Mouse (Mus musculus): Measurements from ENCODE around the gene P2rx3. TPM values are rescaled to one million over a fixed set of nuclear protein-coding genes. Genes with fewer than 3 reads are reported as not detected.

P2rx3 gene
- total RNA-seq, 2 experiments from 2014 or later: 0.88 to 0.92 TPM

DNA sequence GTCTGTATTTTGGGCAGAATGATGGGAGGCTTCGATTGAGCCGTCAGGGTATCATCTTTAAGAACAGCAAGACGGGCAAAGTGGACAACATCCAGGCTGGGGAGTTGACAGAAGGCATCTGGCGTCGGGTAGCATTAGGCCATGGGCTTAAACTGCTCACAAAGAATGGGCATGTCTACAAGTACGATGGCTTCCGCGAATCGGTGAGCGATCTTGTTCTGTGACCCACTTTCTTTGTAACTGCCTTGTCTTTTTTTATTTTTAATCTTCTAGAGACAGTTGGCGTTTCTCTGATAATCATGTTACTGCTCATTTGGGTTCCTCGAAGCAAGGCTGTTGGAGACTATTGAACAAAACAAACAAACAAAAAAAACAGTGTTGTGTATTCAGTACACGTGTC lies 1.1 kb upstream of the P2rx3 start:
- no peak for DNase-seq

GRCm38 (mm10) chr2:85036507-85037046 lies 685 bp downstream of the P2rx3 start:
- DNase-seq: no peak

GRCm38 (mm10) chr2:85034169-85034568 lies 3.1 kb downstream of the P2rx3 start:
- no peak for DNase-seq

- DNase-seq: no peak
These were observed 4.1 kb downstream of the P2rx3 start for GRCm38 (mm10) chr2:85033121-85033520.

DNA sequence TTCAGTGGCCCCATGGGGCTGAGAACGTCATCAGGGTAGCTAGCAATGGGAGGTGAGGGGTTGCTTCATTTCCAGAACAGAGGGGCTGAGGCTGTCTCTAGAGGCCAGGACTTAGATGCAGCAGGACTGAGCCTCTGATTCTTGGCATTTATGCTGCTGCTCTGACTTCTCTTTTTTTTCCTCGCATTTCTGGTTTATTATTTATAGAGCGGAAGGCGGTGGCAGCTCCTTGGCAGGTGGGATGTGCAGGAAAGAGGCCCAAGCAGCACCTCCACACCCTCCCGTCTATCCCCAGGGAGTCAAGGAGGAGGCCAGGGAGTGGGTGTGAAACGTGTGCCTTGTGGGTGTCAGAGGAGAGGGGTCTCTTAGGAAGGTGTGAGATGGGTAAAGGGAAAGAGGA lies 6.3 kb downstream of the P2rx3 start:
- no peak for DNase-seq

DNA sequence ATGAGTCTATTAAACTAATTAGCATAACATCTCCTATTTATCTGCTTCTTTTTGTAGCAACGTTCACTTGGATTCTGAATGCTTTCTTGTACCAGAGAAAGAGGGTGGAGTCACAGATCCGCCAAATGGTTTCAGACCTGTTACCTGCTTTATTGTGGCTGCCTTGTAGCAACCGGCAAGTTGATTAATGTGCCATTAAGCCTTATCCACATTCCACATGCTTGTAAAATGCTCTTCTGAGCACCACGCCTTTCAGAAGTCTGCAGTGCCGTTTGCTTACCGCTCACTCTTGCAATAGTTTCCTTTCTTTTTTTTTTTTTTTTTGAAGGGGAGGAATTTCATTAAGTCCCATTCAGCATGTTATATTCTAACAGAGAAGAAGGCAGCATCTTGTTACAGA lies 7.4 kb downstream of the P2rx3 start:
- DNase-seq: no peak

DNA sequence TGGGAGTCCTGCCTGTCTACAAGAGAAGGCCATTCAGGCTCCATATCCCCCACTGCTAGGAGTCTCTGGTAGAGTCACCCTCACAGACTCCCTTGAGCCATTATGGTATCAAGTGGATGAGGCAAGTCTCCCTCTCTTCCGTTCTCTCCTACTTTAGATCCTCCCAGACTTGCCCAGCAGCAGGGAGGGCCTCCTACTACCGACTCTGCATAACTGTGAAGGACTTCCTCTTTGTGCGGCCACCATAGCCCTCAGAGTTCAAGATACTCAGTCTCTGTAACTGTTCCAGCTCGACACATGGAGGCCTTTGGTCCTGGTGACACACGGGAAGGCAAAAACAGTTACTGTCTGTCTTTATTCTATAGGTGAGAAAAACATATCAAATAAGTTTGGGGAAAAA lies 10.0 kb downstream of the P2rx3 start:
- no peak for DNase-seq

DNA sequence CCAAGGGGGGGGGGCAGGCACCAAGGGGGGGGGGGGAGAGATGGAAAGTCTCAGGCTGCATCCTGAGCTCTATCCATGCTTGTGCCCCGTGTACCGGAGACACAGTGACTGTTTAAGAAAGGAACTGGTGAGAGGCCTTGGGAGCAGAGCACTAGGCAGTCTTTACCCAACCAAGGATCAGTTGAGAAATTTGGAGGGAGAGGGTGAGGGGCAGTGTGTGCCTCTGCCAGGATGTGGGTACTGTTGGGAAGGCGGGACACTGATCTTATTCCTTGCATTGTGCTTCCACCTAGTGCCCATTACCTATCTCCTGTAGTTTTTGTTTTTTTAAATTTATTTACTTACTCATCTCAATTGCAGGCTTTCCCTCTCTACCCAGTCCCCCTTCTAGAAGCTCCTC lies 11.1 kb downstream of the P2rx3 start:
- DNase-seq: no peak

DNA sequence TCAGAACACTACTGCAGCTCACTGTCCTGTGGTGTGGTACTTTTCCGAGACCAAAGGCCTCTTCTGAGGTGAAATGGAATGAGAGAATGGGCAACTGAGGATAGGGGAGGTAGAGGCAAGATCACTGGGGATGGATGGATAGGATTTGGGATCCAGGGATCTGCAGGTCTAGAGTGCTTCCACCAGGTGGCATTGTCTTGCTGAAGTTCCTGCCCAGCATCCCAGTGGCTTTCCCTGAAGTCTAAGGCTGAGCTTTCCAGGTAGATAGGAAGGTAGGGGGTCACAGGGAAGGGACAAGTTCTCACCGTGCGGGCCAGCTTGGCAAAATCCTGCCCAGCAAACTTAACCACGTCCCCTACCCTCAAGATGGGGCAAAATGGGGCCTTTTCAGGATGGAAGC lies 15.2 kb downstream of the P2rx3 start:
- no peak for DNase-seq

GRCm38 (mm10) chr2:85014588-85014982 lies 22.7 kb downstream of the P2rx3 start:
- DNase-seq: no peak

DNA sequence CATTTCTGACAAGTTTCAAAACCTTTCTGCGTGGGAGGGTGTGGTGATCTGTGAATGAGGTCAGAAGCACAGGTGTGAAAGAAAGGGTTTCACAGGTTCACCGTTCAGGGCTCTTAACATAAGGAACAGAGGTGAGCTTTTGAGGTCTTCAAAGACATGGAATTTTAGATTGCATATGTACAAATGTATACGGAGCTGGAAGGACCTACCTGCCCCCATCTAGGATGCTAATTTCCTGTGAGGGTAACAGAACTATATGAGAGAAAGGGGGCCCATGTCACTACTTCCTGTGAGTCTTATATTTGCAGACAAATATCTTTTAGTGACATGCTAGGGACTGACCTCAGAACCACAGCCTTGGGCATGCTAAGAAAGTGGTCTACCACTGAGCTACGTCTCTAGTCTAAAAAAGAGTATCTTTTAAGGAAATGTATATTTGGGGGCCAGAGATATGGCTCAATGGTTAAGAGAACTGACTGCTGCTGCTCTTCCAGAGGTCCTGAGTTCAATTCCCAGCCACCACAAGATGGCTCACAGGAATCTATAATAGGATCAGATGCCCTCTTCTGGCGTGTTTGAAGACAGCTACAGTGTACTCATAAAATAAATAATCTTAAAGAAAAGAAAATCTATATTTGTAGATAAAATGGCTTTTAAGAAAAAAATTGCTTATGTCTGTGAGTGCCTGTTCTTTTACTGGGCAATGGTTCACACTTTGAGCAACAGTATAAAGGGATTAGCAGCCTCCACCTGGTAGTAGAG lies 23.3 kb downstream of the P2rx3 start:
- DNase-seq: no peak

DNA sequence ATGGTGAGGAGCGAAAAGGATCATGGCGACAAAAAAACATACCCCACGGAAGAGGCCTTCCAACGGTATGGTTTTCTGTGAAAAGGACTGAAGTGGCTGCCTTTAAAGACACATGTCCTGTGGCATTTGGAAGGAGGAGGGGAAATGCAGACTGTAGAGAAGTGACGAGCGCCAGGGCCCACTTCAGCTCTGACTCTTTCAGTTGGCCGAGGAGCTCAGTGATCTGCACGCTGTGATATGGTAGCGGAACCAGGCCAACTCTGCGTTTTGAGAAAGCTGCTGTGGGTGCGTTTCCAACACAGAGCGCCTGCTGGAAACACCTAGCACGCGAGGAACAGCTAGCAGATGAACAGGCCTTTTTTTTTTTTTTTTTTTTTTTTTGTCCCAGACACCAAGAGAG lies 24.6 kb downstream of the P2rx3 start:
- DNase-seq: no peak

GRCm38 (mm10) chr2:85011906-85012604 lies 25.2 kb downstream of the P2rx3 start:
- no peak for DNase-seq

- DNase-seq: no peak
These were observed 28.1 kb downstream of the P2rx3 start for GRCm38 (mm10) chr2:85009212-85009611.

DNA sequence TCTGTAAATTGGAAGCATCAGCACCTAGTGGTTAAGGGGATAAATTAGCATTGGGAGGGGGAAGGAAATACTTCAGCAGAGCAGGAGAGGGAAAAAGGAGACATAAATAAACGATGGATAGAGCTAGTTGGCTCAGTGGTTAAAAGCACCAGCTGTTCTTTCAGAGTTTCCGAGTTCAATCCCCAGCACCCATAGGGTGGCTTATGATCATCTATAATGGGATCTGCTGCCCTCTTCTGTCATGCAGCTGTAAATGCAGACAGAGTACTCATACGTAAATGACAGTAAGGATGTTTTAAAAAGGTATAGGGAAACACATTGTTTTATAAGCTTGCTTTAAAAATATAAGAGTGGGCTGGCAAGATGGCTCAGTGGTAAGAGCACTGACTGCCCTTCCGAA lies 29.5 kb downstream of the P2rx3 start:
- no peak for DNase-seq

GRCm38 (mm10) chr2:85006600-85006999 lies 30.7 kb downstream of the P2rx3 start:
- no peak for DNase-seq

DNA sequence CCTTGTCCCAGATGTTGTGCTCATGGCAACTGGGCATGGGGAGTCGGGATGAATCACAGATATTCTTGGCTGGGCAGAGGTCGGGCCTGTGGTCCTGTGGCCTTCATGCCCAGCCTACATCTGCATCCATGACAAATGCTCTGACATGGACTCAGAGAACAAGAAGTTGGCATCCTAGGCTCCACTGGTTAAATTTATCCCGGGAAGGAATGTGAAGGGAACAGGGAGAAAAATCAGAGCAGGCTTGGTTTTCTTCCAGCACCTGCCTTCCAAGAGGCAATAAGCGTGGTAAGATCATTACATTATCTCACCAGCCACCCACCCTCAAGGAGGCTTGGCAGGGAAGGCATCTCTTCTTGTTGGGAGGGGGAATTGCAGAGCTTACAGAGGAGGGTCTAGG lies 32.9 kb downstream of the P2rx3 start:
- DNase-seq: no peak

DNA sequence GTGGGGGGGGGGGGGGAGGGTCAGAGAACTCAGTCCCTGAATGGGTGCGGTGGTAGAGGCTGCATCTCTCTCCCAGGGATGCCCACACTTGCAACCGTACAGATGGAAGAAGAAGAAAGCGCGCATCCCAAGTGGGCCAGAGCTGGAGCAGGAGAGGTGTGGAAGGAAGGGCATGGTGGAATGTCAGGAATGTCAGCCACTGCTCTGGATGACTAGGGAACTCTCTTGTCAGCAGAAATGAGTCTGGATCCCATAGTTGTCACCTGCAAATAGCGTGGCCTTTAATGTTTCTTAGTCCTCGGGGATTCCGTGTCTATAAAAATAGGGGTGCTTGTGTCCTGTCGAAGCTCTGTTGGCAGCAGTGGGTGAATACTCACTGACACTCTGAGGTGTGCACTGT lies 34.7 kb downstream of the P2rx3 start:
- no peak for DNase-seq

DNA sequence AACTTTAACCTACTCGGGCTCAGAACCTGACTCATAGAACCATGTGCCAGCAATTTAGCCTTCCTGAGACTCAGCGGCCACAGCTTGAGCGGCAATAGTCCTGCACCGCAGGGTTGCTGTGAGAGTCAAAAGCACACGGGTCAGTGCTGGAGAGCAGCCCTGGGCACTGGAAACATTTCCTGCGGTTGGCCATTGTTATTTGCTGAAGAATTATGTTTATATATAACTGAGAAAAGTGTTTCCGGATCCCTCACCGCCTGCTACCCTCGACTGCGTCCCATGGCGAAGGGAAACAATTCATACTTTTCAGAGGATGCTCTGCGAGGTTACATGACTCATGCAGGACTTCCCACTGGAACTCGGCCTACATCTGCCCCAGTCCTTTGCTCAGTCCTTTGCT lies 35.8 kb downstream of the P2rx3 start:
- no peak for DNase-seq

DNA sequence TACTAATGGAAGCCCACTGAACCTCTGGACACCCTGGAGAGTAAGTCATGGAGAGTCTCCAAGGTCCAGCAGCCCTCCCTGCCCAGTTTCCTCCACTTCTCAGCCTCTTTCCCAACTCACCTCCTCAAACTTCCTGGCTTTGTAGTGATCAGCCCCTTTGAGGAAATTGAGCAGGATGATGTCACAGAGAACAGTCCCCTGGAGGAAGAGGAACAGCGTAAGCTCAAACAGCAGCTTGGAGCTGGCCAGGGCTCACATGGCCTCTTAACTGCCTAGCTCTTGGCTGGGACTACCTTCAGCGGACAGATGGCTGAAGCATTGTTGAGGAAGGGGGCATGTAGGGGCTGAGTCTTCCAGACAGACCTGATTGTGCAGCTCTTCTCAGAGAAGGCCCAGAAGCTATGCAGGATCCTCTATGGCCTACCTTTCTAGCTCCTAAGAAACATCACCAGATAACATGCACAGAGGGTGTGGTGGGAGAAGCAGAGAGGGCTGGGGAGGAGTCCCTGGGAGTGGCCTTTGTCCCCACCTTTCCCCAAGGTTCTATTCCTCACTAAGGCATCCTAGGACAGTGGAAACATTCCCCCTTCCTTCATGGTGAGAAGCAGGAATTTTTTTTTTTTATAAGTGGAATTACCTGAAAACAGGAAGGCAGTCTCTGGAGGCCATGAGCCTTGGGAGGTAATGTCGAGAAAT lies 37.6 kb downstream of the P2rx3 start:
- no peak for DNase-seq

DNA sequence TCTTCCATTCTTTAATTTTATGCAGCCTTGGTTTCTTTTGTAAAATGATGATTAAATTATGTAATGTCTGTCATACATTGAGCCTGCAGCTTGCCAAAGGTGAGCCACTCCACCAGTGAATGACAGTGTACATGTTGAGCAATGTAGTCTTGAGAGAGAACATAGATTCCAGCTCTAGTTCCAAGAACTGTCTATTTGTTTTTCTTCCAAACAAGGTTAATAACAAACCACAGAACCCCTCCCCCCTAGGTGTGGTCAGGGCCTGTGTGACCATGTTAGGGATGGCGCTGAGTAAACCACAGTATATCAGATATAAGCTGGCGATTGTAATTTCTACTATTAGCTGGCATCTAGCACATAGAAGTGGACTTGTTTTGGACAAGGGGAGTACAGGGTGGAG lies 40.9 kb downstream of the P2rx3 start:
- DNase-seq: no peak

DNA sequence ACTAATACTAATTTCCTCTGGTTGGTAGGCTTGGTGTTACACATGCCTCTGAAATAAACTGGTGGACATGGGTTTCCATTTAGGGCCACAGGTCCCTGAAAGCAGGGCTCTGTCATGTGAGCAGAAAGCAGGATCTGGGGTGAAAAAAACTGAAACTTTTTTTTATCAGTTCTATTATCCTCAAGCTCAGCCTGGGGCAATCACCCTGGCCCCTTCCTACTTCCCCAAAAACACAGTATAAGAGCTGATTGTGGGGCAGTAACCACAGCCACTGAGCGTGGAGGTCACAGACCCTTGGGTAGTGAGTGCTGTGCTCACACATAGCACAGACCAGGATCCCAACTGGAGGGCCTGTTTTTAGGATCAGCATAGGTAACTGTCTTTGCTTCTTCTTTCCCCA lies 49.3 kb downstream of the P2rx3 start, which contains the start of gene Prg3:
Gene Prg3 (plus strand): TSS at position 286 of the 400 bp plus-strand sequence.
- no peak for DNase-seq

DNA sequence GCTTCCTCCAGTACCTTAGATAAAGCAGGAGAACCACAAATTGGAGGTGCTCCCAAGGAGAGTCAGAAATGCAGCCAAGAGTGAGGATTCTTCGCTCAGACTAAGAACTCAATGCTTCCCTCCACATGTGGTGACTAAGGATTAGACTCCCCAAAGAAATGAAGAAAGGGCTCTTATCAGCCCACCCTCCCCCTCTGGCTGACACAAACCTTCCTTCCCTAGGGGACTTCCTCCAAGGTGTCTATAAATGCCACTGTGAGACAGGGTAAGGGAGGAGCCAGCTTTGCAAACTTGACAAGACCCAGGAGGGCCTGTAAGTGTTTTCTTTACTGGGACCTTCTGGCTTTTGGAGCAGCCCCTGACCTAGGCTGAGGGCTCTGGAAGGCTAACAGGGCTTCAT lies 57.1 kb downstream of the P2rx3 start, which contains the start of gene Prg2:
Gene Prg2 (plus strand): TSS at position 274 of the 400 bp plus-strand sequence.
- DNase-seq: no peak

All from gastrocnemius, postnatal 10 days (tissue).